In the genomic region with DNA sequence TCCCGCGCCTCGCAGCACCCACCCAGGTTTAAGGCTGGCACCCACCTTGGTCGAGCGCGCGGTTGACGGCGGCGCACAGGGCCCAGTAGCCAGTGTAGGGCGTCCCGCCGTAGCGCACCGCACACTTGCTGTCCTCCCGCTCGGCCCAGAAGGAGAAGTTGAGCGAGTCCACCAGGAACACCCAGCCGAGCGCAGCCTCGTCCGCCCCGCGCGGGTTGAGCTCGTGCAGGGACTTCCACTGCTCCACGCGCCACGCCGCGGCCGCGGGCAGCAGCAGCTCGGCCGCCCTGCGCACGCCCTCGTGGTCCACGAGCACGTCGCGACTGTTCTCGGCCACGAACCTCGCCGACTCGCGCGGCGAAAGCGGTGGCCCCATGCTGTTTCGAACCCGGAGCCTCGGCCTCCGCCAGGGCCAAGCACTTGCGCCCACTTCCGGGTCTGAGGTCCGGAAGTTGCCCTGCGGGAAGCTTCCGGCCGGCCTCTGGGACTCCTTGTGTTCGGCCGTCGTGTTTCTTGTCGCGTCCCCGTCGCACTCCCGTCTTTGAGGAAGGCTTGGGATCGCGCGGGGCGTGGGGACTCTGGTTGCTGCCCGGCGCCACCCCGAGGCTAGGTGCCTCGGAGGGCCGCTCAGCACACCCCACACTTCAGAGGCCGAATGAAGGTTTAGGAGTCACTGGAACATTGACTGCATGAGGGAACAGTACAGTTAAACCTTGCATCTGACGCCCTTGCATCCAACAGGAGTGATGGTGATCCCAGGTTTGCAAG, we compare ENCODE assay signal across 8 mouse cellular contexts. TPM values are rescaled to one million over a fixed set of nuclear protein-coding genes. Genes with fewer than 3 reads are reported as not detected.
DNase-seq lines count a peak whose midpoint lies in the region.

Gene 2210016F16Rik, minus strand, starts transcription at position 447 of the 768 bp plus-strand sequence.

- DNase-seq in adrenal gland, adult (ENCODE audit: inconsistent age in 2 of 2, low spot score in 1 of 2) = peak; percentile 76 to 91
- peak; percentile 72 for DNase-seq in embryo, embryonic 10 days (ENCODE audit: low spot score)
- peak; percentile 72 for DNase-seq in gastrocnemius, postnatal 14 days
- peak; percentile 84 for DNase-seq in induced T-regulatory cell, adult 2 months (ENCODE audit: low read depth)
- DNase-seq in left cerebral cortex, postnatal 36 days (ENCODE audit: low spot score in 2 of 2) = peak; percentile 52 to 55
- peak; percentile 71 for DNase-seq in mesoderm, embryonic 11.5 days (ENCODE audit: low read depth, low spot score)
- DNase-seq in right cerebral cortex, postnatal 14 days = peak; percentile 55
- DNase-seq in urinary bladder, postnatal 4 days (ENCODE audit: low spot score in 2 of 2) = peak; percentile 52 to 64

- intact Hi-C loops in gastrocnemius, postnatal 14 days (cut with DNase I; ENCODE audit: low total_unique reads) = loop anchor here (5.0 to 10.0 kb wide), 2 partner anchors 98 to 230 kb away; partner anchors contain the start of gene Idnk
- intact Hi-C loops in left cerebral cortex, postnatal 36 days (cut with DNase I) = loop anchor here (5.0 to 10.0 kb wide), 2 partner anchors 157 to 370 kb away; no protein-coding TSS in a partner anchor

RNA-seq across cellular contexts. Expression of gene 2210016F16Rik, which starts in this region (rescaled TPM):
- 10 to 100 TPM; 10.1 to 10.5 TPM for total RNA-seq in gastrocnemius, postnatal 14 days (2021)
- 1 to 10 TPM; 7.1 to 7.4 TPM for total RNA-seq in left cerebral cortex, postnatal 36 days (2021)

Comparison
In these comparisons a context has a peak if more than half of its experiments do, and no peak if none do; other contexts are left out.
1. Peak in every context shown above with its lines: DNase-seq.